Mouse (Mus musculus): ENCODE results near the gene Hlf. TPM values are rescaled to one million over a fixed set of nuclear protein-coding genes. Genes with fewer than 3 reads are reported as not detected.

The Hlf gene
- polyA plus RNA-seq, 1 experiment from 2014 or later: 3.1 TPM

Other genes starting within 250 kb of the Hlf start
- gene Gm45716, start 203.2 kb downstream of the Hlf start, polyA plus RNA-seq (2015; fragmentation: Nextera tagmentation; extraction: Ambion mirVana): 6.4 and 7.3 TPM in 2 replicates
- 26.3 and 31.7 TPM in 2 replicates for gene Mmd, start 141.4 kb downstream of the Hlf start, polyA plus RNA-seq (2015; fragmentation: Nextera tagmentation; extraction: Ambion mirVana)
- 21.0 and 22.1 TPM in 2 replicates for gene Stxbp4, start 247.2 kb upstream of the Hlf start, polyA plus RNA-seq (2015; fragmentation: Nextera tagmentation; extraction: Ambion mirVana)
- 30.5 and 37.2 TPM in 2 replicates for gene Cox11, start 247.3 kb upstream of the Hlf start, polyA plus RNA-seq (2015; fragmentation: Nextera tagmentation; extraction: Ambion mirVana)